Mouse (Mus musculus) adrenal gland (tissue): ENCODE results near the gene Cdh13.

Experiments
- intact Hi-C: fragments of 180-260 bp; cut with DNase I; formaldehyde crosslinking; loops from one replicate; pipeline ENCODE4 v1.15.1; 2025

Cdh13 gene

DNA sequence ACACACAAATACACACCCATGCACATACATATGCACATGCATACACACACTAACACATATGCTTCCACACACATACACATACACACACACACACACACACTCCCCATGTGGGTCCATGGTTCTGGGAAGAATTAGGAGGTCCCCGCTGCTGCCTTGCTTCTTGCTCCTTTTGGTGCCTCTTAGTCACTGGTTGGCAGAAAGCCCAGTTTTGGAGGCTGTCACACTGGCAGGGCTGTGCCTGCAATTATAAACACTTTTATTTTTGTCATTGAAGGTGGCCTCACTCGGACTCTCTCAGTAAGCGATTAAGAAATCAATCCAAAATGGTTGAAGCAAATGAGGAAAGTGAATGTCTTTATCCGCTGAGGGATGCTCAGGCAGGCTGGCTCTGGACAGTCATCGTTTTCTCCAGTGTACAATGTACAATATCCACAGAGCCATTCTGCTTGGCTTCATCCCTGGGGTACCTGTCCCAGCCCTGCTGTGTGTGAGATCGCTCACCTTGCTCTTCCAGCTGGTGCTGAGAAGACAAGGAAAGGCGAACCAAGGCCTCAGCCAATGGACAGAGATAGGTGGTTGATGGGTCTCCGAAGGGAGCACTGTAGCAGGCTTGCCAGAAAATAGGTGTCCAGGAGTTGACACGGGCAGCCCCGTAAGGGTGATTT, 913.1 kb downstream of the Cdh13 start:
- intact Hi-C loops: no loop called here

DNA sequence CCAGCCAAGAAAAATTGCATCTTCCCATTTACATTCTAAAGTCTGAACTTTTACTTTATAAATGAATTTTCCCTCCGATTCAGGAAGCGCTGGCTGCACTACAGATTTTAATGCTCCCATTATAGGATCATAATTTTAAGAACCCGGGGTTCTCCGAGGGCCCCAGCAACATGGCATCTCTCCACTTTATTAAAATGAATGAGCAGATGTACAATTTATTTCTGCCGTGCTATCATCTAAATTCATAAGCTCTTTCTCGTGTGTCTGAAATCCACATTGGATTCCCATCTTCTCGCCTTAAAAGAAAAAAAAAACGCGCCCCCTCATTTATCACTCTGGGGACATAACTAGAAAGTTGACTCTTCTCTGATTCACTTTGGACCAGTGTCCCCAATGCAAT, 925.0 kb downstream of the Cdh13 start:
- intact Hi-C loops: no loop called here

DNA sequence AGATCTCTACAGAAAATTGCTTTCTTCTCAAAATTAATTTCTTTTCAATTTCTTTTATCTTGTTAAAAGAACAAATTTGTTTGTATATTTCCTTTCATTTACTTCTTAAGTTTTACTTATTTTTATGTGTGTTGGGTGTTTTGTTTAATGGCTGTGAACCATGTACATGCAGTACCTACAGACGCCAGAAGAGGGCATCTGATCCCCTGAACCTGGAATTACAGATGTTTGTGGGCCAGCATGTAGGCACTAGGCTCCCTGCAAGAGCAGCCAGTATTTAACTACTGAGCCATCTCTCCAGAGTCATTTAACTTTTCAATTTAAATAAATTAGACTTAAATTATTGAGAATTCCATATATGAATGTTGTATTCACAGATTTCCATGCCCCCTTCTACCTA, 941.0 kb downstream of the Cdh13 start:
- intact Hi-C loops: loop anchor here (1.0 kb wide), 1 partner anchor 73 kb away; no protein-coding TSS in a partner anchor

DNA sequence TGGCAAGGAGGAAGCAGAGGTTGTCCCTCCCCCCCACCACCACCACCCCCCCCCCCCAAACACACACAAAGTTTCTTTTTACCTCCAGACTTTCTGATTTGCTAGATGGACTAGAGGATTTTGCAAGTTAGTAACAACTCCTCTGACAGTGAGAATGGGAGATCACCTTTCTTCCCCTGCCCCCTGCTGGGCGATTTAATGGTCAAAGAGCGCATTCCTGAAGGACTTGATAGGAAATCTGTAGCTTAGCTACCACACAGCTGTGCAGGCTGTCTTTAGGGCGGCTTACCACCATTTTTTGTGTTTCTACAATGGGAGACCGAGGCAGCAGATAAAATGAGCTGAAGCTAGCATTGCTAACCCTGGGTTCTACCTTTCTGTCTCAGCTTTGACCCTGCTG, 961.6 kb downstream of the Cdh13 start:
- intact Hi-C loops: no loop called here

DNA sequence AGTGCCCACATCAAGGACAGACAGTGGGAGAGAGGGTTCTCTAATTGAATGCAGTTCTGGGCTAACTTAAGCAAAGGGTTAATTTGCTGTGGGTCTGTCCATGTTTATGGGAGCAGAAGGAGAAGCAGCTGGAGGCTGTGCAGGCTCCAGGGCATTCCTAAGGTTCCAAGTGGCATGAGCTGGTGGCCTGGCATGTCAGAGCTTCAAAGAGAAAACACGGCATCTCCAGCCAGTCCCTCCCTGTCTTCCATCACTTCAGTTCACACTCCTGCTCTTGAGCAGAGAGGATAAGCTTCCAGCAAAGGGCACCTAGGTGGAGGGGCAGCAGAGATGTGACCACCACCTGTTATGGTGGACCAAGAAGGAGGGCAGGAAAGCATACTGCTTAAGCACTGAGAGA, 962.1 kb downstream of the Cdh13 start:
- intact Hi-C loops: no loop called here

DNA sequence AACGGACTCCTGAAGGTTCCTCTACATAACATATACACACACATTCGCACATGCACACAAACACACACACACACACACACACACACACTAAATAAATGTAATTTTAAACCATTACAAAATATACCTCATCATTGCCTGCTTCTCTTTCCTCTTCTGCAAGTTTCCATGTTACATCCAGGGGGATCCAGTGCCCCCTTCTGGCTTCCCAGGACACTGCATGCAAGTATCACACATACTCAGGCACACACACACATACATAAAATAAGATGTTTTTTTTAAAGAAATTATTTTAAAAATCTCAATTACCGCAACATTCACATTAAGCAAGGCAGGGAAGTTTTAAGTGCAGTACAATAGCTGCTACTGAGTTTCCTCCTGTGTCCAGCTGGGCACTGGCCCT, 970.8 kb downstream of the Cdh13 start:
- intact Hi-C loops: no loop called here

DNA sequence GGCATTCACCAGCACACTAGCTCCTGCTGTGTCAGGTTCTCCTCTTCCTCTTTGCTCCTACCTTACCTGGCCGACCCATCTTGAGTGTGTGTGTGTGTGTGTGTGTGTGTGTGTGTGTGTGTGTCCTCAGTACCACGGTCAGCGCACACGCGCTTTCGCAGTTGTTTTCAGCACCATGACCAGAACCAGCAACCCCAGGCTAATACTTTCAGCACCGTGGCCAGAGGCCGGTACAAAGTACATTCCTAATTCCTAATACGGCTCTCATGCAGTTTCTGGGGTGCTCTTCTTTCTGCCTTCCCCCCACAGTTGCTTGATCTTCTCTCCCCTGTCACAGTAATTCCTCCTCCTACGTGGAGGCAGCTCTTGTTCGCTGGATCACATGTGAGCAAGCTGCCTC, 975.1 kb downstream of the Cdh13 start:
- intact Hi-C loops: no loop called here

DNA sequence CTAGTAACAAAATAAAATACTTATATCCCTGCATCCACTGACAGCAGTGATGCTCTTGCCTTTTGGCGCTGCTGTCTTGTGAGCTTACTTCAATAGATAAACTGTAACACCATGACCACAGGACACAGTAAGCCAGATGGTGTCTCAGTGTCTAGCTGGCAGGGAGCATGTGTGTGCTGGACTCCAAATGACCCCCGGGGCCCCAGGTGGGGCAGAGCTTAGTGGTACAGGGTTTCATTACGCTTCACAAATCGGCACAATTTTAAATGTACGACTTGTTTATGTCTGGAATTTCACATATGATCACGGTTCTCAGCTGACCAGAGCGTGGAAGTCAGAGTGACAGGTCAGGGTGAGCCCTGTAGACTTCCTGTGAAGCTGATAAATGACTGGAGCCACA, 980.2 kb downstream of the Cdh13 start:
- intact Hi-C loops: no loop called here

DNA sequence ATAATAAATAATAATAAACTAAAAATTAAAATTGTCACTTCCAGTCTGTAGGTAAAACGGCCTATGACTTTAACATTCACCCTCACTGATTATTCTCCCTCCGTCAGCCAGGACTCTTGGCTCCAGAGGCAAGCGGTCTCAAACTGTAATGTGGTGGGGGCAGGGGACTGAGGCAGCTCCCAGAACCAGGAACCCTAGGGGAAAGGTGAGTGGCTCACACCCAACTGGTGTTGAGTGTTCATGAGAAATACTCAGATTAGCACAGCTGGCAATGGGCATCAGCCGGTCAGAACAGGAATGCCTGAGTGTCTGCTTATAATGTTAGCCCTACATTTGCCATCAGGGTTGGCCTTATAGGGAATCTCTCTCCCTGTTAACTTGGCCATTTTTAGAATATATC, 982.8 kb downstream of the Cdh13 start:
- intact Hi-C loops: no loop called here

DNA sequence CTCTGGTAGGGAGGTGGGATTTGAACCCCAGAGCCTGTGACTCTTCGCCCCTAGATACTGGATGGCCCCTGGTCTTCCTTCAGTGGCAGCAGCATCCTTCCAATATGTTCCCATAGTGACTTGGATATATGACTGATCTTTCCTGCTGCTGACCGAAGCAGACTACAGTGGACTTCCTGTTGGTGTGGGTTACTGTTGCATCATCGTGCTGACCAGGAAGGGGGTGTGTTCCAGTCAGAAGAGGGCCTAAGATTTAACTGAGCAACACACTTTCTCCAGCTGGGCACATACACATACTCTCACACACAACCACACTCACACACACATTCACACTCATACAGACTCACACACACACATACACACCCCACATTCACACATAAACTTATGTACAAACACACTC, 986.0 kb downstream of the Cdh13 start:
- intact Hi-C loops: no loop called here

DNA sequence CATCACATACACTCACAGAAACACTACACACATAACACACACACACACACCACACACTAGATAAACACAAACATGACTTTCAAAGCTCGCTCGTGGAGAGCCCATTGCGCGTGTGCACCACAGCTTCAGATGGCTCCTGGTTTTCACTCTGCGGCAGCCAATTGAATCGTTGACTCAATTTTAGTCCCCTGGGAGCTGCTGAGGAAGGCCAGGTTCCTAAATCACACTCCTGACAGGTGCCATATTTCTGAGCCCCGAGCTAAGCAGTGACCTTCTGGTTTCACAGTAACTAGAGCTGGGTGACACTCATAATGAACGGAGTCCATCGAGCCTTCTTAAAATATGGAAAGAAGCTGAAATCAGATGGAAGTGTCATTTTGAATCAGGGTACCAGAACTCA, 986.8 kb downstream of the Cdh13 start:
- intact Hi-C loops: no loop called here

DNA sequence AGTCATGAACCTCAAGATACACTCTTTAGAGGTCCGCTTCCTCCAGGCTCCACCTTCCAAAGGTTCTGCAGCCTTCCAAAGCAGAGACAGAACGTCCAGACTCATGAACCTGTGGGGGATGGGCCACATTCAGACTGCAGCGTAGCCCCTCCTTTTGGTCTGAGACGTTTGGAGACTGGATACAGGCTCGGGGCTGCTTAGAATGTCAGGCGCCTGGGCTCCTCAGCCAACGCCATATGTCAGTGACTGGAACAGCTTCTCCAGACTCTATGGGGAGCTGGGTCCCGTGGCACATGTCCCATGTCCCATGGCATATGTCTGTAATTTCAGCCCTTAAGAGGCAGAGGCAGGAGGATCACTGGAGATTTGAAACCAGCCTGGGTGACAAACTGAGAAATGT, 989.4 kb downstream of the Cdh13 start:
- intact Hi-C loops: no loop called here

DNA sequence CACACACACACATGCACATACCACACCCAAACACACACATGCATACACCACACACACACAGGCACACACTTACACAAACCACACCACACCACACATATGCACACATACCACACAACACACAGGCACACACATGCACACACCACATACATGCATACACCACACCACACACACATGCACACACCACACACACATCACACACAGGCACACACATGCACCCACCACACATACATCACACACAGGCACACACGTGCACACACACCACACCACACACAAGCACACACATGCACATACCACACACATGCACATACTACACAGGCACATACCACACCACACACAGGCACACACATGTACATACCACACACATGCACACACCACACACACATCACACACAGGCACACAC, 991.9 kb downstream of the Cdh13 start:
- intact Hi-C loops: no loop called here

DNA sequence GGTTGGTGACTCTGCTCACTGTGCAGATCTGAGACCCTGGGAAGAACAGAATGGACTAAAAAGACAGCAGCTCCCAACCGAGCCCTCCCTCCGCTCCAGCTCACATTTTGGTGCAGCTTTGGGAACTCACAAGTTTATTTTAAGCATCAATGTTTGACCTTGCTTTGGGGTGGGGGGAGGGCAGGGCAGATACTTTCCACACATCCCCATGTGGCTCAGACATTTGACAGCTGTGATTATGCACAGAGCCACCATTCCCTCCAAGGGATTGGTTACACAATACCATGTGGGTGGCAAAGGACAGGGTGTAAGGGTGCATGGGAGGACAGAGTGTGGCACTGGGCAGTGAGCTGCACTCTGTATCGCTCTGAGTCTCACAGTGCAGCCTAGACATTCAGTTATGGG, 993.5 kb downstream of the Cdh13 start:
- intact Hi-C loops: no loop called here

DNA sequence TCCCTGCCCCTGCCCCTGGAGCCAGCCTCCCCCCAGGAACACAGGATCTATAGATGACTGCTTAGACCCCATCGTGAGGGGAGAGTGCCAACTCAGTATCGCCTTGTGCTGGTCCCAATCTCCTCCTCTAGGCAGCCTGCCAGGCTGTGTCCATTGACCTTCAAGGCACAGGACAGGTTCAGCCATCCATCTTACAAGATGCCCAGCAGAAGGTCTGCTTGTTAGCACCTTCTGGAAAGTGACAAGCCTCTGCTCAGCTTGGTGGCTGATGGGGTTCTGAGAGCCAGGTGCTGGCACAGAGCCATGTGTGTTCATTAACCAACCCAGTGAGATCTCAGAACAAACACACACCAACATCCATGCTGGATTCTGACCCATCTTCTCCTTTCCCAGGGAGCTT, 998.2 kb downstream of the Cdh13 start:
- intact Hi-C loops: no loop called here

DNA sequence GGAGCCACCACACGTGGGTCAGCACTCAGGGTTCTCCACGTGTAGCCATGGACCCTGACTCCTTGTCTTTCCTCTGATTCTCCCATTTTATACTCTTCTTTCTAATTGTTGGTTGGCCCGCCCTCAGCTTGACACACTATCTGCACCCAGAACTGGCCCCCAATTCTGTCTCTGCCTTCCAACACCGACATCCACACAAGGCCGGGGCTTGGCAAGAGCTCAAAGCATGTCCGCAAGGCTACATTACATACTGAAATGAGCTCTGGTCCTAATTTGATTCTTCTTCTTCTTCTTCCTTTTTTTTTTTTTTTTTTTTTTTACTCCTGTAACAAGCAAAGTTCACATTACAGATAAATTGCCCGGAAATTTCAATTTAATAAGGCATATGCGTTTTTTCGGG, 1001.0 kb downstream of the Cdh13 start:
- intact Hi-C loops: no loop called here

DNA sequence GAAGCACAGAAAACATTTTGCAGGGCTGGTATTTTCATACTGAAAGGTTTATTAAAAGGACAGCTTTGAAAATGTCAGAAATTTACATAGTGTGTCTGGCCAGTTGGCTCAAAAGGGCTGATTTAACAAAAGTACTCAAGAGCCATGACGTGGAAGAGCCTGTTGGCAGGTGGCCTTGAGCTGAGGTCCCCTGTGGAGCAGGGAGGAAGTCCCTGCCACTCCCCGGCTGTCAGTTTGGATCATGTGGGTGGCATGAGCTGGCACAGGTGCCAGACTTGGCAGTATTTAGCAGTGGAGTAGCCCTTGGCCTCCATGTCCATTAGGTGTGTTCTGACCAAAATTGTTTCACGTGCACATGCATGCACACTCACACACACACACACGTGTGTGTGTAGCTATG, 1001.4 kb downstream of the Cdh13 start:
- intact Hi-C loops: no loop called here

DNA sequence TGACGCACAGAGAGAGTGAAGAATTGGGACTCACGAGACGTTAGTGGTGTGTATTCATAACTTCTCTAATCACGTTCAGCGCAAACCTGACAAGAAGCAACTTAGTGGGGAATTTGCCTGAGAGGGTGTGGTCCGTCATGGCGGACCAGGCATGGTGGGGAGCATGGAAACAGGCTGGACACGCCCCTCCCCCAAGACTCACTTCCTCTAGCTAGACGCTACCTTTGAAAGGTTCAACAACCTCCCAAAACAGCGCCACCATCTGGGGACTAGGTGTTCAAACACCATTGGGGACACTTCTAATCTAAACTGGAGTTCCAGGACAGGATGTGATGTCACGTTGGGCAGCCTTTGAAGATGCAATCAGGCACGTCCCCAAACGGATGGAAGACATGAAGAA, 1011.9 kb downstream of the Cdh13 start:
- intact Hi-C loops: no loop called here

DNA sequence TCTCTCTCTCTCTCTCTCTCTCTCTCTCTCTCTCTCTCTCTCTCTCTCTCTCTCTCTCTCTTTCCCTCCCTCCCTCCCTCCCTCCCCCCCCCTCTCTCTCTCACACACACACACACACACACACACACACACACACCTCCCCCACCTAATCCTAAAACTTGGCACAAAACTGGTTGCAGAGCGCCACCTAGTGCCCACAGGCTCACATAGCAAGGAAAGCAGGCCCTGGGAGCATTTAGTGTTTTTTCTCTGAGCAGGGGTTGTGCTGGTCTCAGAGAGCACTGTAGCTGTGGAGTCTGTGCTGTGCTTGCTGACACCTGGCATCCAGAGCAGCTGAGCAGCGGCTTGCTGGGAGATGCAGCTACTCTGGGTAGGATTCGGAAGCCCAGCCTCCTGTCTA, 1014.2 kb downstream of the Cdh13 start:
- intact Hi-C loops: loop anchor here (1.0 kb wide), 1 partner anchor 73 kb away; no protein-coding TSS in a partner anchor

DNA sequence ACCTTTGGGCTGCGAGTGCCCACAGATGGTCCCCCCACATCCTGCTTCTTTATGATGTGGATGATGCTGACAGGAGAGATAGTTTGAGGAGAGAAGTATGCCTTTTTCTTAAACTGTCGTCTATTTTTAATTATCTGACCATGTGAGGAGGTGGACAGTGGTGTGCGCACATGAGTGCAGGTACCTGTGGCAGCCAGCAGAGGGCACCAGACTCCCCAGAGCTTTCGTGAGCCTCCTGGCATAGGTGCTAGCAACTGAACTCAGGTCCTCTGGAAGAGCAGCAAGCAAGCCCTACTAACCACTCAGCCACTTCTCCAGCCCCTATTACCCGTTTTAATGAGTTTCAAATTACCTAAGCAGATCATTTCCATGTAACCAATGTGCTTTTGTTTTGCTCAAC, 1016.8 kb downstream of the Cdh13 start:
- intact Hi-C loops: no loop called here

DNA sequence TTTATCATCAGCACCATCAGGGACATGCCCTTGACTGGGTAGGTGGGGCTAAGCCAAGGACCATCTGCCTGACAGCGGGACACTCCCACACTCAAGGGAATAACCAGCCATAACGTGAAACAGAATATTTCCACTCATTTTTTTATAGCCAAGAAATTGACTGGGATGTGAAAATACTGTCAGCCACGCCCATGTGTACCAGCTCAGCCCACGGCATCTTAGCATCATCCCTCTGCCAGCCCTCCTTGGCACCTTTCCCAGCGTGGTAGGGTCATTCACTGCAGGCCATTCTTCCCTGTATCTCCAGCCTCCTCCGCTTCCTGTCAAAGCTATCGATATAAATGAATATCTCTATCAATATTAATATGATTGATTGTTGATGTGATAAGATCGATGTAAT, 1020.7 kb downstream of the Cdh13 start:
- intact Hi-C loops: no loop called here

DNA sequence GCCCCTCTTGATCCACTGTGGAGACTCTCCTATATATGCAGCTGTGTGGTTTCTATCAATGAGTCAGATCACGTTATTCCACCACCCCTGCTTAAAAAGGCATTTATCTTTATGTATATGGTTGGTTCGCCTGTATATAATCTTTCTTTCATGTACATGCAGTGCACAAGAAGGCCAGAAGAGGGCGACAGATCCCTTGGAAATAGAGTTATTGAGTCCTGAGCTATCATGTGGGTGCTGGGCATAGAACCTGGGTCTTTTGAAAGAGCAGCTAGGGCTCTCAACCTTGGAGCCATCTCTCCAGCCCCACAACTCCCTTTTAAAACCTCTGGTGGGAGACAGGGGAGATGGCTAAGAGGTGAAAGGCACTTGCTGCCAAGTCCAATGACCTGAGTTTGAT, 1027.9 kb downstream of the Cdh13 start:
- intact Hi-C loops: no loop called here

DNA sequence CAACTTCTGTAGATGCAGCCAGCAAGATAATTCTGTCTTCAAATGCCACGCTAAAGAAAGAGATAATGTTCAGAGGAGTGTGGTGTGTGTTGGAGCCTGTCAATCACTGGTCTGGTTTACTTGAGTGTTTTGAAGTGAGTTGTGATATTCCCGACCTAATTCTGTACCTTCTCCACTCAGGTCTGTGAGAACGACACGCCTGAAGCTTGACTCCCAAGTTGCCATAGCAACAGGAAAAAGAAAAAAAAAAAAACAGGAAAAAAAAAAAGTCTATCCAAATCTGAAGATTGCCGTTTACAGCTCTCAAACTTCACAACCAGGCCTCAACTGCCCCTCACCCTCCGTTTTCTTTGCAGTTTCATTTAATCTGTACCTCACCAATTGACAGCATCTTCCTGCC, 1039.7 kb downstream of the Cdh13 start:
- intact Hi-C loops: no loop called here

DNA sequence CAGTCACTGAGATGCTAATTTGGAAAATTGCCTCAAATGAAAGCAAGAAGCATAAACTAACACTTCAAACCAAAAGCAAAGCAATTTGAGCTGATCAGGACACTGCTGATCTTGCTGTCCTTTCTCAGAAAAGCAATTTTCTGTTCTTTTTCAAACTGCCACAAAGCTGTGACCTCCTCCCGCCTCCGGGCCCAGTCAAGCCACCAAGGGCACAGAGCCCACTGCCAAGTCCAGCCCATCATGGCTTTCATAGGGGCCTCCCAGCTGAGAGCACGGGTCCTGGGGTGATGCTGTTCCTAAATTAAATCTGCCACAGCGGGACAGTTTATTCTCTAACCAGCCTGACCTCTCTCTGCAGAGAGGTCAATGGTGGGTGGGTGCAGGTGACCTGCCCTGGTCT, 1056.0 kb downstream of the Cdh13 start:
- intact Hi-C loops: no loop called here
